Mouse (Mus musculus) liver, adult 2 months (tissue): ENCODE data around the gene Gpr63.

Experiments used
- CTCF ChIP-seq: fragments of 200-500 bp; IDR thresholded peaks from 2 replicates; pipeline ENCODE4 v1.5.1; 2011; ENCODE audit warnings: low read depth, low read length, control low read depth
- POLR2A ChIP-seq: fragments of 200-500 bp; IDR thresholded peaks from 2 replicates; pipeline ENCODE4 v1.6.1; 2011; ENCODE audit warnings: low read length, control low read depth; ENCODE audit not compliant: insufficient read depth; ENCODE audit errors: extremely low read depth

GRCm38 (mm10) chr4:24978589-24978988 is 12.4 kb downstream of the Gpr63 start:
- TF ChIP-seq POLR2A (no peak), CTCF (no peak)
